Mouse (Mus musculus) c-Kit-positive CD71-negative TER-119-negative erythroid progenitor cells, embryonic 14.5 days (primary cell): Measurements from ENCODE around the gene Rdh13.

Experiments used
- DNase-seq: peaks from one replicate; pipeline ENCODE4 v3.0.0-alpha.2; 2013; ENCODE audit warnings: low read depth

Gene Rdh13

GRCm38 (mm10) chr7:4445216-4445791 is at the start of gene Rdh13:
TSS of gene Rdh13 (minus strand) at chr7:4445649.
- peak; percentile 65 for DNase-seq

- no peak for DNase-seq
Measured at GRCm38 (mm10) chr7:4493991-4494390, 48.5 kb upstream of the Rdh13 start.

- no peak for DNase-seq
Measured at GRCm38 (mm10) chr7:4492284-4493224, 47.1 kb upstream of the Rdh13 start.

GRCm38 (mm10) chr7:4491308-4491707 is 45.9 kb upstream of the Rdh13 start:
- no peak for DNase-seq

- no peak for DNase-seq
Measured at GRCm38 (mm10) chr7:4482281-4482680, 36.8 kb upstream of the Rdh13 start.

- no peak for DNase-seq
Measured at GRCm38 (mm10) chr7:4479674-4480073, 34.2 kb upstream of the Rdh13 start.

- DNase-seq: no peak
Measured at GRCm38 (mm10) chr7:4478796-4479291, 33.4 kb upstream of the Rdh13 start.

GRCm38 (mm10) chr7:4478021-4478795 is 32.8 kb upstream of the Rdh13 start:
- DNase-seq: no peak

- no peak for DNase-seq
Measured at GRCm38 (mm10) chr7:4473940-4474339, 28.5 kb upstream of the Rdh13 start.

GRCm38 (mm10) chr7:4471179-4471555 is 25.7 kb upstream of the Rdh13 start:
- DNase-seq: no peak

- no peak for DNase-seq
Measured at GRCm38 (mm10) chr7:4470275-4471178, 25.1 kb upstream of the Rdh13 start.

- DNase-seq: no peak
Measured at GRCm38 (mm10) chr7:4467801-4468200, 22.4 kb upstream of the Rdh13 start.

- no peak for DNase-seq
Measured at GRCm38 (mm10) chr7:4464194-4464824, 18.9 kb upstream of the Rdh13 start.

- DNase-seq: no peak
Measured at GRCm38 (mm10) chr7:4460576-4461434, 15.4 kb upstream of the Rdh13 start, which contains the start of gene Eps8l1. TSS of gene Eps8l1 (plus strand) at chr7:4460674.

- DNase-seq: no peak
Measured at GRCm38 (mm10) chr7:4452644-4453043, 7.2 kb upstream of the Rdh13 start.

- DNase-seq: no peak
Measured at GRCm38 (mm10) chr7:4449211-4449610, 3.8 kb upstream of the Rdh13 start.

GRCm38 (mm10) chr7:4448439-4448838 is 3.0 kb upstream of the Rdh13 start:
- DNase-seq: no peak

GRCm38 (mm10) chr7:4447138-4447537 is 1.7 kb upstream of the Rdh13 start:
- DNase-seq: no peak

GRCm38 (mm10) chr7:4440549-4440948 is 4.9 kb downstream of the Rdh13 start:
- DNase-seq: no peak

- DNase-seq: no peak
Measured at GRCm38 (mm10) chr7:4437721-4438120, 7.7 kb downstream of the Rdh13 start.
